Mouse (Mus musculus) bone marrow, adult 2 months (tissue): Measurements from ENCODE around the gene Ssh2.

Experiments used
- CTCF ChIP-seq: fragments of 200-500 bp; IDR thresholded peaks from 2 replicates; pipeline ENCODE4 v1.5.1; 2011; ENCODE audit warnings: low read length, control low read depth; ENCODE audit not compliant: control insufficient read depth, insufficient read depth
- POLR2A ChIP-seq: fragments of 200-500 bp; IDR thresholded peaks from 2 replicates; pipeline ENCODE4 v1.6.1; 2011; ENCODE audit warnings: low read depth, mild to moderate bottlenecking, control low read depth, low read length, borderline replicate concordance; ENCODE audit not compliant: control insufficient read depth

DNA sequence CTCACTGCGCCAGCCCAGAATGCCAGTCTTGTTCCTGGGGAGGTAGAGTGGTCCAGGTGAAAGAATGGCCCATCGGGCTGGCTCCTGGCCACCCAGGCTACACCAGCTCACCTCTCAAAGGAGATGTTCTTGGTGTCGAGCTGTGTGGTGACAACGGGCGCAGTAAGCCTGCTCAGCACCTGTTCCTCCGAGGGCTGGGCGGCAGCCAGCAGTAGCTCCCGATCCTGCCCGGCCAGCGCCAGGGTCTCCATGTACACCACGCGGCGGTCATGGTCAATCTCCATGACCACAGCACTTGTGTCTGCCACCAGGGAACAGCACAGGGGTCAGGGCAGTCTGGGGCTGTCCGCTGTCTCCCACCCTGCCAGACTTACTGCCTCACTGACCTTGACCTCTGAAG, 260.1 kb downstream of the Ssh2 start:
- TF ChIP-seq CTCF (no peak), POLR2A (0 out of 2 replicates have a peak, but pooled peaks have one; percentile 16)
